Mouse (Mus musculus): Measurements from ENCODE around the gene Rps6ka5. TPM values are rescaled to one million over a fixed set of nuclear protein-coding genes. Genes with fewer than 3 reads are reported as not detected.
A peak's percentile ranks its signal among the peaks of the same experiment; 100 is the strongest.

The Rps6ka5 gene
- polyA plus RNA-seq, 2 experiments = 1.2 to 1.4 TPM

- H3K27me3 ChIP-seq (ENCODE audit: control insufficient read depth, insufficient read depth, low read length) = no peaks in the 10 kb centered on the region
- 4% methylated on average over 17 of the region's 17 CpGs for WGBS (ENCODE audit: insufficient replicate concordance)
- peak overlapping the region in 1 of 2 experiments; percentile 39; a peak in 2 of 4 replicates for H3K4me3 ChIP-seq (ENCODE audit: insufficient read depth in 1 of 2, low read depth in 2 of 2, low read length in 2 of 2)
- no peaks in the 10 kb centered on the region for H3K9me3 ChIP-seq (ENCODE audit: control insufficient read depth, low read length)
- ATAC-seq (ENCODE audit: insufficient read depth) = no peak
- peaks cover 8 to 10% of the 10 kb centered on the region in 2 experiments for H3K4me1 ChIP-seq (replicated peaks; ENCODE audit: control insufficient read depth in 2 of 2, insufficient read depth in 2 of 2, low read length in 1 of 2)
- no peak for TF ChIP-seq EP300 (IDR thresholded peaks at IDR 0.05; ENCODE audit: low read depth)
- no peak for TF ChIP-seq CTCF (IDR thresholded peaks at IDR 0.05; ENCODE audit: low read depth)
- H3K9ac ChIP-seq (replicated peaks) = no peak overlapping the region
- H3K36me3 ChIP-seq (replicated peaks; ENCODE audit: control insufficient read depth, insufficient read depth, low read depth) = no peaks in the 10 kb centered on the region
- DNase-seq (ENCODE audit: low read depth in 3 of 3, low spot score in 3 of 3) = no peak
- H3K4me2 ChIP-seq (ENCODE audit: low read depth) = peak overlapping the region; percentile 71
- no peak overlapping the region for H3K27ac ChIP-seq
Measured at GRCm38 (mm10) chr12:100725458-100725786, 1.4 kb downstream of the Rps6ka5 start.

- Histone ChIP-seq H3K36me3 (replicated peaks; ENCODE audit: control insufficient read depth, insufficient read depth, low read depth) (no peaks in the 10 kb centered on the region), H3K4me1 (replicated peaks; ENCODE audit: control insufficient read depth in 2 of 2, insufficient read depth in 2 of 2, low read length in 1 of 2) (peaks cover 8 to 10% of the 10 kb centered on the region in 2 experiments), H3K27ac (peak overlapping the region; percentile 95), H3K9ac (replicated peaks) (peak overlapping the region; percentile 85), H3K4me3 (ENCODE audit: insufficient read depth in 1 of 2, low read depth in 2 of 2, low read length in 2 of 2) (peak overlapping the region; percentile 89 to 90), H3K27me3 (ENCODE audit: control insufficient read depth, insufficient read depth, low read length) (no peaks in the 10 kb centered on the region), H3K9me3 (ENCODE audit: control insufficient read depth, low read length) (no peaks in the 10 kb centered on the region), H3K4me2 (ENCODE audit: low read depth) (peak overlapping the region; percentile 91)
- WGBS (ENCODE audit: insufficient replicate concordance) = under 1% methylated on average over 85 of the region's 85 CpGs
- ATAC-seq (ENCODE audit: insufficient read depth) = peak; percentile 98
- peak; percentile 99 for DNase-seq (ENCODE audit: low read depth in 3 of 3, low spot score in 3 of 3)
- TF ChIP-seq CTCF (IDR thresholded peaks at IDR 0.05; ENCODE audit: low read depth) (peak; percentile 24), EP300 (IDR thresholded peaks at IDR 0.05; ENCODE audit: low read depth) (peak; percentile 20; the same call in 1 of the 2 replicates)
Measured at GRCm38 (mm10) chr12:100724606-100725457, 2.0 kb downstream of the Rps6ka5 start.

GRCm38 (mm10) chr12:100724182-100724581, 2.6 kb downstream of the Rps6ka5 start:
- Histone ChIP-seq H3K27ac (peak overlapping the region; percentile 95), H3K4me3 (ENCODE audit: insufficient read depth in 1 of 2, low read depth in 2 of 2, low read length in 2 of 2) (peak overlapping the region; percentile 89 to 90), H3K27me3 (ENCODE audit: control insufficient read depth, insufficient read depth, low read length) (no peaks in the 10 kb centered on the region), H3K4me2 (ENCODE audit: low read depth) (peak overlapping the region; percentile 91), H3K9ac (replicated peaks) (peak overlapping the region; percentile 85), H3K9me3 (ENCODE audit: control insufficient read depth, low read length) (no peaks in the 10 kb centered on the region), H3K36me3 (replicated peaks; ENCODE audit: control insufficient read depth, insufficient read depth, low read depth) (no peaks in the 10 kb centered on the region), H3K4me1 (replicated peaks; ENCODE audit: control insufficient read depth in 2 of 2, insufficient read depth in 2 of 2, low read length in 1 of 2) (peaks cover 8 to 10% of the 10 kb centered on the region in 2 experiments)
- no peak for ATAC-seq (ENCODE audit: insufficient read depth)
- WGBS (ENCODE audit: insufficient replicate concordance) = 1% methylated on average over 8 of the region's 8 CpGs
- TF ChIP-seq EP300 (IDR thresholded peaks at IDR 0.05; ENCODE audit: low read depth) (no peak), CTCF (IDR thresholded peaks at IDR 0.05; ENCODE audit: low read depth) (no peak)
- no peak for DNase-seq (ENCODE audit: low read depth in 3 of 3, low spot score in 3 of 3)

- H3K27me3 ChIP-seq (ENCODE audit: control insufficient read depth, insufficient read depth, low read length) = no peaks in the 10 kb centered on the region
- H3K9ac ChIP-seq (replicated peaks) = no peak overlapping the region
- H3K36me3 ChIP-seq (replicated peaks; ENCODE audit: control insufficient read depth, insufficient read depth, low read depth) = no peaks in the 10 kb centered on the region
- H3K4me2 ChIP-seq (ENCODE audit: low read depth) = no peak overlapping the region
- DNase-seq (ENCODE audit: low read depth in 3 of 3, low spot score in 3 of 3) (no peak), ATAC-seq (ENCODE audit: insufficient read depth) (no peak)
- WGBS (ENCODE audit: insufficient replicate concordance) = 71% methylated on average over 3 of the region's 3 CpGs
- H3K9me3 ChIP-seq (ENCODE audit: control insufficient read depth, low read length) = no peaks in the 10 kb centered on the region
- peaks cover 7 to 9% of the 10 kb centered on the region in 2 experiments for H3K4me1 ChIP-seq (replicated peaks; ENCODE audit: control insufficient read depth in 2 of 2, insufficient read depth in 2 of 2, low read length in 1 of 2)
- H3K4me3 ChIP-seq (ENCODE audit: insufficient read depth in 1 of 2, low read depth in 2 of 2, low read length in 2 of 2) = no peak overlapping the region
- H3K27ac ChIP-seq = no peak overlapping the region
- no peak for TF ChIP-seq CTCF (IDR thresholded peaks at IDR 0.05; ENCODE audit: low read depth)
- TF ChIP-seq EP300 (IDR thresholded peaks at IDR 0.05; ENCODE audit: low read depth) = no peak
Measured at GRCm38 (mm10) chr12:100720801-100721200, 6.0 kb downstream of the Rps6ka5 start.

DNA sequence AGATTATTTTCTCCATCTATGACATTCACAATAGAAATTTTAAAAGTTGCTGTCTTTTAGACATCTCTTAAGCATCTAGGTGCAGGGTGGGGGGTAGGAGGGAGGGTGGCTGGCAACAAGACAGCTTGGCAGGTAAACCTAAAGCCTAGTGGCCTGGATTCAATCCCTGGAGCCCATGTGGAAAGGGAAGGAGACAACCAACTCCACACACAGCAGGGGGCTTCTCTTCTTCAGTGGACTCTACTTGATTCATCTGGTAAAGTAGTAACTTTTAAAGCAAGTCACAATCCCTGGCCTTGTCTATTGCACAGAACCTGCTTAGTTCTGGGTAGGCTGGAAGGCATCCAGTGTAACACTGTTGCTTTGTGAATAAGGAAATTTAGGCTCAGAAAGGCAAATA, 9.3 kb downstream of the Rps6ka5 start:
- Histone ChIP-seq H3K4me3 (ENCODE audit: insufficient read depth in 1 of 2, low read depth in 2 of 2, low read length in 2 of 2) (no peak overlapping the region), H3K9me3 (ENCODE audit: control insufficient read depth, low read length) (no peaks in the 10 kb centered on the region), H3K27ac (no peak overlapping the region), H3K36me3 (replicated peaks; ENCODE audit: control insufficient read depth, insufficient read depth, low read depth) (no peaks in the 10 kb centered on the region), H3K27me3 (ENCODE audit: control insufficient read depth, insufficient read depth, low read length) (no peaks in the 10 kb centered on the region), H3K4me2 (ENCODE audit: low read depth) (no peak overlapping the region), H3K9ac (replicated peaks) (no peak overlapping the region), H3K4me1 (replicated peaks; ENCODE audit: control insufficient read depth in 2 of 2, insufficient read depth in 2 of 2, low read length in 1 of 2) (peaks cover 0 to 2% of the 10 kb centered on the region in 2 experiments; a peak in 3 of 4 replicates)
- TF ChIP-seq EP300 (IDR thresholded peaks at IDR 0.05; ENCODE audit: low read depth) (no peak), CTCF (IDR thresholded peaks at IDR 0.05; ENCODE audit: low read depth) (no peak)
- DNase-seq (ENCODE audit: low read depth in 3 of 3, low spot score in 3 of 3) (no peak), ATAC-seq (ENCODE audit: insufficient read depth) (no peak)
